Mouse (Mus musculus) forebrain, postnatal 0 days (tissue): Measurements from ENCODE around the gene Ctnnbl1. TPM values are rescaled to one million over a fixed set of nuclear protein-coding genes. Genes with fewer than 3 reads are reported as not detected.

ENCODE experiments used
- ATAC-seq: fragments of 200-750 bp; cut with Nextera tagmentation; 2 replicates; pipeline ENCODE4 v1.8.0; 2017; ENCODE audit warnings: mild to moderate bottlenecking, moderate library complexity
- DNase-seq: peaks from one replicate; pipeline ENCODE4 v3.0.0-alpha.2; 2015
- H3K27ac ChIP-seq: fragments of 300-500 bp; sonication (generic); 2 replicates; pipeline ENCODE4 v1.5.1; 2014; ENCODE audit warnings: low read depth, mild to moderate bottlenecking, antibody characterized with exemption, low read length, moderate library complexity, mixed read lengths
- H3K27me3 ChIP-seq: fragments of 300-500 bp; sonication (generic); 2 replicates; pipeline ENCODE4 v1.6.1; 2014; ENCODE audit warnings: mild to moderate bottlenecking, low read length, mixed read lengths; ENCODE audit not compliant: insufficient read depth
- H3K36me3 ChIP-seq: fragments of 300-500 bp; sonication (generic); 2 replicates; pipeline ENCODE4 v1.6.1; 2014; ENCODE audit warnings: mild to moderate bottlenecking, moderate library complexity; ENCODE audit not compliant: insufficient read depth
- H3K4me1 ChIP-seq: fragments of 300-500 bp; sonication (generic); 2 replicates; pipeline ENCODE4 v1.6.1; 2014; ENCODE audit warnings: antibody characterized with exemption; ENCODE audit not compliant: insufficient read depth
- H3K4me2 ChIP-seq: fragments of 300-500 bp; sonication (generic); 2 replicates; pipeline ENCODE4 v1.6.1; 2014; ENCODE audit warnings: low read depth, mild to moderate bottlenecking, moderate library complexity
- H3K4me3 ChIP-seq: fragments of 300-500 bp; sonication (generic); 2 replicates; pipeline ENCODE4 v1.5.1; 2014; ENCODE audit warnings: low read depth, low read length, mixed read lengths
- H3K9ac ChIP-seq: fragments of 300-500 bp; sonication (generic); 2 replicates; pipeline ENCODE4 v1.6.1; 2014; ENCODE audit warnings: mild to moderate bottlenecking
- H3K9me3 ChIP-seq: fragments of 300-500 bp; sonication (generic); 2 replicates; pipeline ENCODE4 v1.6.1; 2016; ENCODE audit warnings: low read length
- CTCF ChIP-seq: sonication (generic); IDR thresholded peaks from 2 replicates; pipeline ENCODE4 v1.5.1; 2016; ENCODE audit warnings: antibody characterized with exemption, control low read depth, low read depth
- WGBS: fragments of 180-500 bp; shearing (Covaris S2); extraction: QIAGEN DNeasy Blood & Tissue Kit; methylation state at CpG from one replicate; pipeline ENCODE4 v1.1.7; 2014; 5-methylcytosine and 5-hydroxymethylcytosine counted together
- polyA plus RNA-seq: library from polyadenylated mRNA; unstranded; fragments of >200 nt; fragmentation: Nextera tagmentation; extraction: Ambion mirVana; gene quantifications from 2 replicates; pipeline ENCODE4 v1.2.1, GENCODE M21; 2015
- total RNA-seq: library from RNA; depleted of rRNA; stranded (reverse); fragments of >200 nt; gene quantifications from 2 replicates; pipeline ENCODE4 v1.2.3, GENCODE M21; 2014

Ctnnbl1 gene
- total and polyA plus RNA-seq, 2 experiments from 2014 or later = 43.8 to 48.2 TPM

- H3K9me3 ChIP-seq = no peaks in the 10 kb centered on the region
- no peak overlapping the region for H3K27ac ChIP-seq
- peaks cover 12% of the 10 kb centered on the region for H3K4me1 ChIP-seq
- no peak for DNase-seq
- no peak overlapping the region for H3K9ac ChIP-seq
- no peaks in the 10 kb centered on the region for H3K27me3 ChIP-seq
- no peak overlapping the region for H3K4me3 ChIP-seq
- 57% methylated on average over 7 of the region's 7 CpGs for WGBS
- H3K36me3 ChIP-seq = peaks cover 8% of the 10 kb centered on the region; the same call in 1 of the 2 replicates
- ATAC-seq = peak; percentile 47
- H3K4me2 ChIP-seq = no peak overlapping the region
- TF ChIP-seq CTCF = 0 out of 2 replicates have a peak, but pooled peaks have one; percentile 12
Observed at GRCm38 (mm10) chr2:157808368-157808923, 71.2 kb downstream of the Ctnnbl1 start.

GRCm38 (mm10) chr2:157809341-157809740 lies 72.1 kb downstream of the Ctnnbl1 start:
- Histone ChIP-seq H3K9ac (no peak overlapping the region), H3K27me3 (no peaks in the 10 kb centered on the region), H3K36me3 (peaks cover 8% of the 10 kb centered on the region; the same call in 1 of the 2 replicates), H3K27ac (no peak overlapping the region), H3K4me1 (peaks cover 8% of the 10 kb centered on the region), H3K4me3 (no peak overlapping the region), H3K9me3 (no peaks in the 10 kb centered on the region), H3K4me2 (no peak overlapping the region)
- ATAC-seq = no peak
- 91% methylated on average over 6 of the region's 6 CpGs for WGBS
- no peak for DNase-seq
- TF ChIP-seq CTCF = no peak

GRCm38 (mm10) chr2:157810749-157811148 lies 73.5 kb downstream of the Ctnnbl1 start:
- Histone ChIP-seq H3K4me2 (no peak overlapping the region), H3K27ac (no peak overlapping the region), H3K27me3 (no peaks in the 10 kb centered on the region), H3K9ac (no peak overlapping the region), H3K9me3 (no peaks in the 10 kb centered on the region), H3K4me3 (no peak overlapping the region), H3K36me3 (peaks cover 8% of the 10 kb centered on the region; the same call in 1 of the 2 replicates), H3K4me1 (peaks cover 7% of the 10 kb centered on the region; the same call in 1 of the 2 replicates)
- WGBS = 86% methylated on average over 1 of the region's 1 CpGs
- DNase-seq = no peak
- ATAC-seq = no peak
- no peak for TF ChIP-seq CTCF

- H3K9ac ChIP-seq = no peak overlapping the region
Observed at GRCm38 (mm10) chr2:157813121-157813520, 75.9 kb downstream of the Ctnnbl1 start.

GRCm38 (mm10) chr2:157814116-157814964 lies 77.1 kb downstream of the Ctnnbl1 start:
- TF ChIP-seq CTCF = no peak
- DNase-seq (no peak), ATAC-seq (no peak)
- Histone ChIP-seq H3K4me1 (no peaks in the 10 kb centered on the region), H3K9ac (no peak overlapping the region), H3K9me3 (no peaks in the 10 kb centered on the region), H3K4me3 (no peak overlapping the region), H3K27me3 (no peaks in the 10 kb centered on the region), H3K36me3 (peaks cover 8% of the 10 kb centered on the region; the same call in 1 of the 2 replicates), H3K4me2 (no peak overlapping the region), H3K27ac (no peak overlapping the region)
- 68% methylated on average over 11 of the region's 11 CpGs for WGBS

More at GRCm38 (mm10) chr2:157813121-157813520, 75.9 kb downstream of the Ctnnbl1 start:
- no peak for ATAC-seq
- Histone ChIP-seq H3K4me1 (no peaks in the 10 kb centered on the region; the same call in 1 of the 2 replicates), H3K27ac (no peak overlapping the region), H3K9me3 (no peaks in the 10 kb centered on the region), H3K4me3 (no peak overlapping the region), H3K27me3 (no peaks in the 10 kb centered on the region), H3K36me3 (peaks cover 8% of the 10 kb centered on the region; the same call in 1 of the 2 replicates), H3K4me2 (no peak overlapping the region)
- WGBS = 88% methylated on average over 4 of the region's 4 CpGs
- no peak for DNase-seq
- TF ChIP-seq CTCF = no peak

- H3K4me1 ChIP-seq = no peaks in the 10 kb centered on the region
- H3K27ac ChIP-seq = no peak overlapping the region
- no peak overlapping the region for H3K4me3 ChIP-seq
- DNase-seq (no peak), ATAC-seq (no peak)
- H3K27me3 ChIP-seq = no peaks in the 10 kb centered on the region
- 93% methylated on average over 2 of the region's 2 CpGs for WGBS
- H3K36me3 ChIP-seq = peaks cover 8% of the 10 kb centered on the region; the same call in 1 of the 2 replicates
- no peak overlapping the region for H3K9ac ChIP-seq
- TF ChIP-seq CTCF = no peak
- H3K9me3 ChIP-seq = no peaks in the 10 kb centered on the region
- no peak overlapping the region for H3K4me2 ChIP-seq
Observed at GRCm38 (mm10) chr2:157814965-157815283, 77.7 kb downstream of the Ctnnbl1 start.

GRCm38 (mm10) chr2:157817672-157818071 lies 80.5 kb downstream of the Ctnnbl1 start:
- H3K36me3 ChIP-seq = no peaks in the 10 kb centered on the region; the same call in 1 of the 2 replicates
- WGBS = 60% methylated on average over 9 of the region's 9 CpGs
- no peak overlapping the region for H3K9ac ChIP-seq
- DNase-seq (no peak), ATAC-seq (no peak)
- TF ChIP-seq CTCF = no peak
- H3K27ac ChIP-seq = no peak overlapping the region
- H3K27me3 ChIP-seq = no peaks in the 10 kb centered on the region
- H3K9me3 ChIP-seq = no peaks in the 10 kb centered on the region
- no peak overlapping the region for H3K4me2 ChIP-seq
- H3K4me1 ChIP-seq = peaks cover 4% of the 10 kb centered on the region; the same call in 1 of the 2 replicates
- H3K4me3 ChIP-seq = no peak overlapping the region
